Mouse (Mus musculus) CH12.LX (cell line): Measurements from ENCODE around the gene Fam169b.

ENCODE experiments used
- CTCF ChIP-seq, 2 experiments: IDR thresholded peaks in 1 of 2; conservative IDR thresholded peaks in 1 of 2; 2 replicates each; pipeline ENCODE4 v1.5.1; 2011 to 2012; ENCODE audit warnings: low read depth in 2 of 2, low read length in 2 of 2, improper control_type of control experiment in 1 of 2, inconsistent platforms in 1 of 2, mild to moderate bottlenecking in 1 of 2, moderate library complexity in 1 of 2
- MAFK ChIP-seq: IDR thresholded peaks from 2 replicates; pipeline ENCODE4 v1.6.1; 2011; ENCODE audit warnings: low read length, improper control_type of control experiment; ENCODE audit not compliant: insufficient replicate concordance
- ZMIZ1 ChIP-seq: IDR thresholded peaks from 2 replicates; pipeline ENCODE4 v1.6.1; 2012; ENCODE audit warnings: low read depth, mild to moderate bottlenecking, inconsistent platforms, low read length, improper control_type of control experiment

DNA sequence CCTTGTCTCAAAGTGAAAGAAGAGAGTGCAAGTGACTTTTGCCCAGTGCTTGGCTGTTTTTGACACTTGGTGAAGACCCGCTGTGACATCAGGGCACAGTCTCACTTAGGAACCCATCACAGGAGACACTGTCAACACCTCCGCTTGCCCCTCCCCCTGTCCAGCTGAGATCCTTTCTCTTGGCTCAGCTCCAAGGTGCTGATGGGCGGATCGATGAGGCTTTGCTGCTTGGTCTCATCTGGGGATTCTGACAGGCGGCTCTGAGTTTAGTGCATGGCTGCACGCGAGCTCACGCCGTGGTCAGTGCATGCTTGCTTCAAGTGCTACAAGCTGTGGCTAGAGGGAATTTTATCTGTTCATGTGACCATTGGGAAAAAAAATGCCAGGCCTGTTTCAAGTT lies 108.5 kb downstream of the Fam169b start:
- TF ChIP-seq CTCF (conservative IDR thresholded peaks at IDR 0.05 in 1 of 2, IDR thresholded peaks at IDR 0.05 in 1 of 2; ENCODE audit: low read depth in 2 of 2, low read length in 2 of 2) (no peak), MAFK (no peak), ZMIZ1 (no peak)
